Mouse (Mus musculus): ENCODE data around the gene Hist1h4k. TPM values are rescaled to one million over a fixed set of nuclear protein-coding genes. Genes with fewer than 3 reads are reported as not detected.
A peak's percentile ranks its signal among the peaks of the same experiment; 100 is the strongest.
"Not testable (repeated sequence)": the region's sequence is repeated elsewhere in the genome, so short reads cannot be mapped to it uniquely, and the experiment has no call there.

Gene Hist1h4k
- polyA plus RNA-seq, 1 experiment from 2014 or later = 3.2 TPM

- H3K9ac ChIP-seq = no peak overlapping the region
- no peaks in the 10 kb centered on the region for H3K4me1 ChIP-seq
- H3K27me3 ChIP-seq (replicated peaks) = no peaks in the 10 kb centered on the region
- WGBS = 40% methylated on average over 11 of the region's 11 CpGs
- no peak overlapping the region for H3K4me2 ChIP-seq
- H3K4me3 ChIP-seq (replicated peaks) = no peak overlapping the region
- H3K27ac ChIP-seq = no peak overlapping the region
- ATAC-seq (ENCODE audit: insufficient read depth, low FRiP score, low read depth) = no peak
- H3K36me3 ChIP-seq = no peaks in the 10 kb centered on the region
- no peaks in the 10 kb centered on the region for H3K9me3 ChIP-seq
These were observed 22.2 kb downstream of the Hist1h4k start for GRCm38 (mm10) chr13:21727948-21728572.

GRCm38 (mm10) chr13:21722993-21723836, 27.1 kb downstream of the Hist1h4k start:
- Histone ChIP-seq H3K4me3 (replicated peaks) (no peak overlapping the region), H3K9me3 (no peaks in the 10 kb centered on the region), H3K4me2 (peak overlapping the region; percentile 62), H3K27ac (peak overlapping the region; percentile 91), H3K36me3 (no peaks in the 10 kb centered on the region), H3K4me1 (peaks cover 13% of the 10 kb centered on the region), H3K27me3 (replicated peaks) (no peaks in the 10 kb centered on the region), H3K9ac (no peak overlapping the region)
- ATAC-seq (ENCODE audit: insufficient read depth, low FRiP score, low read depth) = no peak
- 35% methylated on average over 5 of the region's 5 CpGs for WGBS

- H3K4me1 ChIP-seq = peaks cover 16% of the 10 kb centered on the region
- peak overlapping the region; percentile 2; the same call in 1 of the 2 replicates for H3K9ac ChIP-seq
- no peaks in the 10 kb centered on the region for H3K27me3 ChIP-seq (replicated peaks)
- H3K4me2 ChIP-seq = peak overlapping the region; percentile 62
- peak overlapping the region; percentile 91 for H3K27ac ChIP-seq
- H3K4me3 ChIP-seq (replicated peaks) = peak overlapping the region; percentile 35
- H3K36me3 ChIP-seq = no peaks in the 10 kb centered on the region
- H3K9me3 ChIP-seq = no peaks in the 10 kb centered on the region
- WGBS = 3% methylated on average over 11 of the region's 11 CpGs
- peak; percentile 3; the same call in 1 of the 2 replicates for ATAC-seq (ENCODE audit: insufficient read depth, low FRiP score, low read depth)
These were observed 27.9 kb downstream of the Hist1h4k start for GRCm38 (mm10) chr13:21722373-21722925.

GRCm38 (mm10) chr13:21721757-21722372, 28.4 kb downstream of the Hist1h4k start, which contains the start of gene Hist1h2bm:
Gene Hist1h2bm, plus strand, starts transcription at chr13:21722044.
- peak within 1 kb of the TSS; percentile 41 for H3K4me3 ChIP-seq (replicated peaks)
- peak; percentile 96 for ATAC-seq (ENCODE audit: insufficient read depth, low FRiP score, low read depth)
- H3K9ac ChIP-seq = peak within 1 kb of the TSS; percentile 2; the same call in 1 of the 2 replicates
- H3K9me3 ChIP-seq; H3K36me3 ChIP-seq; H3K27me3 ChIP-seq (replicated peaks): not testable (repeated sequence)
- peaks cover 16% of the 10 kb centered on the region for H3K4me1 ChIP-seq
- H3K4me2 ChIP-seq = peak within 1 kb of the TSS; percentile 62
- H3K27ac ChIP-seq = peak within 1 kb of the TSS; percentile 91
- under 1% methylated on average over 33 of the region's 37 CpGs for WGBS

- not testable (repeated sequence) for H3K9ac ChIP-seq; H3K36me3 ChIP-seq; H3K27me3 ChIP-seq (replicated peaks); H3K9me3 ChIP-seq
- peak overlapping the region; percentile 41 for H3K4me3 ChIP-seq (replicated peaks)
- WGBS = 2% methylated on average over 20 of the region's 44 CpGs
- peaks cover 16% of the 10 kb centered on the region for H3K4me1 ChIP-seq
- ATAC-seq (ENCODE audit: insufficient read depth, low FRiP score, low read depth) = peak; percentile 2; the same call in 1 of the 2 replicates
- peak overlapping the region; percentile 86 for H3K27ac ChIP-seq
- H3K4me2 ChIP-seq = peak overlapping the region; percentile 44
These were observed 29.1 kb downstream of the Hist1h4k start for GRCm38 (mm10) chr13:21721107-21721756.

- peak overlapping the region; percentile 57 for H3K4me2 ChIP-seq
- WGBS = 46% methylated on average over 4 of the region's 4 CpGs
- H3K4me1 ChIP-seq = peaks cover 24% of the 10 kb centered on the region
- peak overlapping the region; percentile 29 for H3K9ac ChIP-seq
- no peaks in the 10 kb centered on the region for H3K9me3 ChIP-seq
- no peaks in the 10 kb centered on the region for H3K27me3 ChIP-seq (replicated peaks)
- H3K27ac ChIP-seq = peak overlapping the region; percentile 90
- H3K4me3 ChIP-seq (replicated peaks) = peak overlapping the region; percentile 41
- ATAC-seq (ENCODE audit: insufficient read depth, low FRiP score, low read depth) = no peak
- no peaks in the 10 kb centered on the region for H3K36me3 ChIP-seq
These were observed 31.8 kb downstream of the Hist1h4k start for GRCm38 (mm10) chr13:21718381-21719080.

- not testable (repeated sequence) for H3K9me3 ChIP-seq; H3K27me3 ChIP-seq (replicated peaks); H3K36me3 ChIP-seq
- Histone ChIP-seq H3K4me2 (peak within 1 kb of the TSS; percentile 69), H3K9ac (peak within 1 kb of the TSS; percentile 50), H3K4me1 (peaks cover 23% of the 10 kb centered on the region), H3K27ac (peak within 1 kb of the TSS; percentile 96), H3K4me3 (replicated peaks) (peak within 1 kb of the TSS; percentile 46)
- WGBS = 1% methylated on average over 29 of the region's 56 CpGs
- ATAC-seq (ENCODE audit: insufficient read depth, low FRiP score, low read depth) = peak; percentile 25; the same call in 1 of the 2 replicates
These were observed 32.6 kb downstream of the Hist1h4k start, which contains the start of gene Hist1h3h for GRCm38 (mm10) chr13:21717397-21718357. Gene Hist1h3h, plus strand, starts transcription at chr13:21717659.

GRCm38 (mm10) chr13:21716540-21717391, 33.5 kb downstream of the Hist1h4k start:
- H3K4me3 ChIP-seq (replicated peaks) = peak overlapping the region; percentile 46
- not testable (repeated sequence) for ATAC-seq (ENCODE audit: insufficient read depth, low FRiP score, low read depth)

GRCm38 (mm10) chr13:21715864-21716539, 34.3 kb downstream of the Hist1h4k start, which contains the start of the genes Hist1h2bl and Hist1h2ai:
Gene Hist1h2bl, minus strand, starts transcription at chr13:21716143.
Gene Hist1h2ai, plus strand, starts transcription at chr13:21716422.
- ATAC-seq (ENCODE audit: insufficient read depth, low FRiP score, low read depth) = peak; percentile 89
- Histone ChIP-seq H3K27ac (peak within 1 kb of the TSS; percentile 96), H3K4me3 (replicated peaks) (peak within 1 kb of the TSS; percentile 46), H3K9ac (peak within 1 kb of the TSS; percentile 50), H3K4me1 (peaks cover 21% of the 10 kb centered on the region), H3K4me2 (peak within 1 kb of the TSS; percentile 69)
- H3K27me3 ChIP-seq (replicated peaks); H3K36me3 ChIP-seq; H3K9me3 ChIP-seq: not testable (repeated sequence)
- under 1% methylated on average over 36 of the region's 50 CpGs for WGBS

More at GRCm38 (mm10) chr13:21716540-21717391, 33.5 kb downstream of the Hist1h4k start:
- peaks cover 21% of the 10 kb centered on the region for H3K4me1 ChIP-seq
- peak overlapping the region; percentile 96 for H3K27ac ChIP-seq
- under 1% methylated on average over 16 of the region's 38 CpGs for WGBS
- H3K9ac ChIP-seq = peak overlapping the region; percentile 50
- peak overlapping the region; percentile 69 for H3K4me2 ChIP-seq
- H3K9me3 ChIP-seq; H3K36me3 ChIP-seq; H3K27me3 ChIP-seq (replicated peaks): not testable (repeated sequence)

Data from stomach, embryonic 15.5 days (tissue).